Mouse (Mus musculus) embryonic facial prominence, embryonic 13.5 days (tissue): ENCODE measurements around the gene Pfkl. TPM values are rescaled to one million over a fixed set of nuclear protein-coding genes. Genes with fewer than 3 reads are reported as not detected.

Experiments used
- ATAC-seq: fragments of 200-750 bp; cut with Nextera tagmentation; 2 replicates; pipeline ENCODE4 v1.8.0; 2017; ENCODE audit warnings: low read depth; ENCODE audit not compliant: insufficient number of reproducible peaks, insufficient read depth, low FRiP score, low TSS enrichment
- H3K27ac ChIP-seq: fragments of 300-500 bp; sonication (generic); 2 replicates; pipeline ENCODE4 v1.5.1; 2015; ENCODE audit warnings: moderate library complexity, mild to moderate bottlenecking, inconsistent platforms
- H3K27me3 ChIP-seq: fragments of 300-500 bp; sonication (generic); 2 replicates; pipeline ENCODE4 v1.6.1; 2015; ENCODE audit warnings: mild to moderate bottlenecking, inconsistent platforms
- H3K36me3 ChIP-seq: fragments of 300-500 bp; sonication (generic); 2 replicates; pipeline ENCODE4 v1.6.1; 2015; ENCODE audit warnings: mild to moderate bottlenecking, inconsistent platforms
- H3K4me1 ChIP-seq: fragments of 300-500 bp; sonication (generic); 2 replicates; pipeline ENCODE4 v1.6.1; 2015; ENCODE audit warnings: inconsistent platforms
- H3K4me2 ChIP-seq: fragments of 300-500 bp; sonication (generic); 2 replicates; pipeline ENCODE4 v1.6.1; 2015; ENCODE audit warnings: moderate library complexity, mild to moderate bottlenecking, inconsistent platforms
- H3K4me3 ChIP-seq: fragments of 300-500 bp; sonication (generic); 2 replicates; pipeline ENCODE4 v1.5.1; 2015; ENCODE audit warnings: mild to moderate bottlenecking, inconsistent platforms
- H3K9ac ChIP-seq: fragments of 300-500 bp; sonication (generic); 2 replicates; pipeline ENCODE4 v1.6.1; 2015; ENCODE audit warnings: mild to moderate bottlenecking, inconsistent platforms
- H3K9me3 ChIP-seq: fragments of 300-500 bp; sonication (generic); 2 replicates; pipeline ENCODE4 v1.6.1; 2016; ENCODE audit warnings: inconsistent platforms
- WGBS: fragments of 180-500 bp; shearing (Covaris S2); methylation state at CpG from one replicate; pipeline ENCODE4 v1.1.7; 2015; ENCODE audit warnings: mixed read lengths; 5-methylcytosine and 5-hydroxymethylcytosine counted together
- polyA plus RNA-seq: library from polyadenylated mRNA; unstranded; fragments of >200 nt; fragmentation: Nextera tagmentation; extraction: Ambion mirVana; gene quantifications from 2 replicates; pipeline ENCODE4 v1.2.1, GENCODE M21; 2015

Pfkl gene
- polyA plus RNA-seq: 140 and 145 TPM in 2 replicates

- Histone ChIP-seq H3K9me3 (no peaks in the 10 kb centered on the region), H3K9ac (peak within 1 kb of the TSS; percentile 91), H3K27me3 (no peaks in the 10 kb centered on the region), H3K4me2 (peak within 1 kb of the TSS; percentile 88), H3K27ac (peak within 1 kb of the TSS; percentile 96), H3K4me3 (peak within 1 kb of the TSS; percentile 81), H3K36me3 (peaks cover 11% of the 10 kb centered on the region), H3K4me1 (peaks cover 38% of the 10 kb centered on the region)
- no peak for ATAC-seq
- WGBS: under 1% methylated on average over 9 of the region's 9 CpGs
These were observed at the start of gene Pfkl for GRCm38 (mm10) chr10:78009945-78010293. Gene Pfkl (minus strand): TSS chr10:78010083.

GRCm38 (mm10) chr10:78057056-78057455 lies 47.2 kb upstream of the Pfkl start:
- Histone ChIP-seq H3K4me1 (peaks cover 10% of the 10 kb centered on the region; the same call in 1 of the 2 replicates), H3K4me2 (no peak overlapping the region), H3K9ac (no peak overlapping the region), H3K27me3 (no peaks in the 10 kb centered on the region; the same call in 1 of the 2 replicates), H3K9me3 (no peaks in the 10 kb centered on the region), H3K27ac (no peak overlapping the region), H3K4me3 (no peak overlapping the region), H3K36me3 (no peaks in the 10 kb centered on the region)
- WGBS: 85% methylated on average over 8 of the region's 8 CpGs
- ATAC-seq: no peak

DNA sequence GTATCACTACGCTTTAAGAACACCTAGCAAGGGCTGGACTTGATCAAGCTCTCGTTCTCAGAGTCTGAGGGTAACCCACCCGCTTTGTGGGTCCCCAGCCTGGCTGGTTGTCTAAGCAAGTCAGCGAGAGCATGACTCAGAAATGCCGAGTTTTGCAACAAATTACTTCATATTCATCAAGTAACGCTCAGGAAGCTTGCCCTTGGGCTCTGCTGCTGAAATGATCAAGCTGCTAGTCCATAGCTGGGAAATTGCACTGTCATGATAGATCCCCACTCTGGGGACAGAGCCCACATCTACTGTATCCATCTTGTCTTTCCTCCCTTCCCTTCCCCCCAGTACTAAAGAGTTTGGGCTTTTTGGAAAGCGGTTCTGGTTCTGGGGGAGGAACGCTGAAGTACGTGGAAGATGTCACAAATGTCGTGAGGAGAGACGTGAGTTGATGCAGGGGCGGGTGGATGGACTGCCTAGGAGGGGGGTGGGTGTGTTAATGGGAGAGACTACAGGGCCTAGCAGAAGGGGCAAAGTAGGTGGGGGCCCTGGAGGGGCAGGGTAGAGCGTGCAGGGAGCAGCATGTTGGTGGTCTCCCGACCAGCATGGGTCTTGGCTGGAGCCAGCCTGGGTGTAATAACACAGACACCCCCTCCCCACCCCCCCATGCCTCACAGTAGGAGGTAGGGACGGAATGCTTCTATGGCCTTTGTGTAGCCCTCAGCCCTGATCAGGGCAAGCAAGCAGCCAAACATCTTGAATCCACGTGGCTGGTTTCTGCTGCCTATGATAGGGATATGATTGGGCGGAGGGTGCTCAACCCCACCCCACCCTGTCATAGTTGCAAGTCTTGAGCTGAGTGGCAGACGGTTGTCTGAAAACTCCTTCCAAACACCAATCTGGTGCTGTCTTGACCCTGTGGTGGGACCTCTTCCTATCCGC lies 45.0 kb upstream of the Pfkl start:
- WGBS: 54% methylated on average over 19 of the region's 19 CpGs
- Histone ChIP-seq H3K9ac (no peak overlapping the region), H3K27ac (no peak overlapping the region), H3K4me2 (no peak overlapping the region), H3K36me3 (no peaks in the 10 kb centered on the region), H3K9me3 (no peaks in the 10 kb centered on the region), H3K4me1 (peaks cover 10% of the 10 kb centered on the region; the same call in 1 of the 2 replicates), H3K27me3 (no peaks in the 10 kb centered on the region; the same call in 1 of the 2 replicates), H3K4me3 (no peak overlapping the region)
- ATAC-seq: 0 out of 2 replicates have a peak, but pooled peaks have one; percentile 43

GRCm38 (mm10) chr10:78049519-78050035 lies 39.7 kb upstream of the Pfkl start:
- Histone ChIP-seq H3K27ac (no peak overlapping the region), H3K9ac (no peak overlapping the region), H3K4me3 (no peak overlapping the region), H3K4me2 (no peak overlapping the region), H3K9me3 (no peaks in the 10 kb centered on the region), H3K4me1 (peaks cover 3% of the 10 kb centered on the region; the same call in 1 of the 2 replicates), H3K27me3 (no peaks in the 10 kb centered on the region; the same call in 1 of the 2 replicates), H3K36me3 (no peaks in the 10 kb centered on the region)
- ATAC-seq: no peak
- 60% methylated on average over 11 of the region's 11 CpGs for WGBS

DNA sequence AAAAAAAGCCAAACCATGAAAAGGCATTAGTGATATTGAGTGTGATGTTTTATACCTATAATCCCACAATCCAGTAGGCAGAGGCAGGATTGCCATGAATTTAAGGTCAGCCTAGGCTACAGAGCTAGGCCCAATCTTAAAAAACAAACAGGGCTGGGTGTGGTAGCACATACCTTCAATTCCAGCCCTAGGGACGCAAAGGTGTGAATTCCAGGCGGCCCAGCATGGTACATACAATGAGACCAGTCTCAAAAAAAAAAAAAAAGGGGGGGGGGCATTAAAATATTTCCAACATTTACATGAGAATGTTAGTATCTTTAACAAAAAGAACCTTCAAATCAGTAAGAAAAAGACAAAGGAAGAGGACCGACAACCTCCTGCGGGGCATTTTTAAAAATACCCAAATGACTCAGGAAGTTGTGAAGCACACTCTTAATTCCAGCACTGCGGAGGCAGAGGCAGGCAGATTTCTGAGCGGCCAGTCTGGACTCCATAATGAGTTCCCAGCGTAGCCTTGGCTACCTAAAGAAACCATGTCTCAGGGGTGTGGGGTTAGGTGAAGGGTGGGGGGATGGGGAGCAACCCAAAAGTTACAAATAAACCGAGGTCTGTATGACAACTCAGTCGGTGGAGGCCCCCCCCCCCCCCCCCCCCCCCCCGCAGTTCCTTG lies 38.3 kb upstream of the Pfkl start:
- Histone ChIP-seq H3K36me3 (no peaks in the 10 kb centered on the region), H3K27me3 (peaks cover under 1% of the 10 kb centered on the region; the same call in 1 of the 2 replicates), H3K27ac (no peak overlapping the region), H3K4me1 (peaks cover 5% of the 10 kb centered on the region), H3K9ac (no peak overlapping the region), H3K4me3 (no peak overlapping the region), H3K9me3 (no peaks in the 10 kb centered on the region), H3K4me2 (no peak overlapping the region)
- ATAC-seq: no peak
- WGBS: 75% methylated on average over 10 of the region's 10 CpGs

DNA sequence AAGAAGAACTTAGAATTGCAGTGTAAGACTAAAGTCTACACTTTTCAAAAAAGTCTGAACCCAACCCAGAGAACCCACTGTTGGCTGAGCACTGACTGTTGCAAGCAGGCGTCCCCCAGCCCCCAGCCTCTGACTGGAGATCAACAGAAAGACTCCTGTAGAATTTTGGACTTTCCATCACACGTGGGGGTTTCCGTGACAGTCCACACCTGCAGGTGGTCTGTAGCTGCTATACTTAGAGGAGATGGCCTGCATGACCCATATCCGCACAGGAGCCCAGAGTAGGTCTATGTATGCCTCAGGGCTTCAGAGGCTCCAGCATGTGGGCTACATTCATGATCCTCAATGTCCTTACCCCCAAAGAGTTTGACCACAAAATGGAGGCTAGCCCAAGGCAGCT lies 36.5 kb upstream of the Pfkl start:
- Histone ChIP-seq H3K4me3 (no peak overlapping the region), H3K4me2 (no peak overlapping the region), H3K9me3 (no peaks in the 10 kb centered on the region), H3K27me3 (peaks cover 5% of the 10 kb centered on the region), H3K9ac (no peak overlapping the region), H3K36me3 (no peaks in the 10 kb centered on the region), H3K4me1 (peaks cover 13% of the 10 kb centered on the region), H3K27ac (no peak overlapping the region)
- no peak for ATAC-seq
- 82% methylated on average over 4 of the region's 4 CpGs for WGBS

DNA sequence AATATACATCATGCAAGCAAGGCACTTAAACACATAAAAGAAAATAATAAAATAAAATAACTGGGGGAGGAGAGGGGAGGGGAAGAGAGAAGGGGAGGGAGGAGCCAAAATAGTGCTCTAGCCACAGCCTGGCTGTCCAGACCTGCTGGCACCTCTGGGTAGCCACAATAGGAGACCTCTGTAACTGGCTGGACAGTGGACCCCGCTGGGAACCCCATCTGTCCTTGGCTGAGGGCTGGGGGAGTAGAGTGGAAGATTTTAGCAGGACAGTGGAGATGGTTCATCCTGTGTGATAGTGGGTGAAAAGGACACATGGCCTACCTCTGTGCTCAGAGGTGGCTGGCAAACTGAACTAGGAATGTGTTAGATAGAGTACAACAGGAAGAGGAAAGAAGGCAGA lies 34.6 kb upstream of the Pfkl start:
- Histone ChIP-seq H3K4me3 (no peak overlapping the region), H3K9ac (no peak overlapping the region), H3K27ac (no peak overlapping the region), H3K4me2 (no peak overlapping the region), H3K36me3 (no peaks in the 10 kb centered on the region), H3K27me3 (peaks cover 5% of the 10 kb centered on the region), H3K4me1 (peaks cover 13% of the 10 kb centered on the region), H3K9me3 (no peaks in the 10 kb centered on the region)
- 55% methylated on average over 1 of the region's 1 CpGs for WGBS
- no peak for ATAC-seq

- H3K27ac ChIP-seq: no peak within 1 kb of the TSS
- H3K4me2 ChIP-seq: peak within 1 kb of the TSS; percentile 57
- 2% methylated on average over 27 of the region's 27 CpGs for WGBS
- peak within 1 kb of the TSS; percentile 29 for H3K4me3 ChIP-seq
- no peak for ATAC-seq
- H3K4me1 ChIP-seq: peaks cover 13% of the 10 kb centered on the region
- H3K27me3 ChIP-seq: peaks cover 5% of the 10 kb centered on the region
- H3K9ac ChIP-seq: 0 out of 2 replicates have a peak within 1 kb of the TSS, but pooled peaks have one; percentile 49
- H3K36me3 ChIP-seq: no peaks in the 10 kb centered on the region
- H3K9me3 ChIP-seq: no peaks in the 10 kb centered on the region
These were observed 33.5 kb upstream of the Pfkl start, which contains the start of gene Aire for GRCm38 (mm10) chr10:78043406-78043836. Gene Aire (minus strand): TSS chr10:78043610.

DNA sequence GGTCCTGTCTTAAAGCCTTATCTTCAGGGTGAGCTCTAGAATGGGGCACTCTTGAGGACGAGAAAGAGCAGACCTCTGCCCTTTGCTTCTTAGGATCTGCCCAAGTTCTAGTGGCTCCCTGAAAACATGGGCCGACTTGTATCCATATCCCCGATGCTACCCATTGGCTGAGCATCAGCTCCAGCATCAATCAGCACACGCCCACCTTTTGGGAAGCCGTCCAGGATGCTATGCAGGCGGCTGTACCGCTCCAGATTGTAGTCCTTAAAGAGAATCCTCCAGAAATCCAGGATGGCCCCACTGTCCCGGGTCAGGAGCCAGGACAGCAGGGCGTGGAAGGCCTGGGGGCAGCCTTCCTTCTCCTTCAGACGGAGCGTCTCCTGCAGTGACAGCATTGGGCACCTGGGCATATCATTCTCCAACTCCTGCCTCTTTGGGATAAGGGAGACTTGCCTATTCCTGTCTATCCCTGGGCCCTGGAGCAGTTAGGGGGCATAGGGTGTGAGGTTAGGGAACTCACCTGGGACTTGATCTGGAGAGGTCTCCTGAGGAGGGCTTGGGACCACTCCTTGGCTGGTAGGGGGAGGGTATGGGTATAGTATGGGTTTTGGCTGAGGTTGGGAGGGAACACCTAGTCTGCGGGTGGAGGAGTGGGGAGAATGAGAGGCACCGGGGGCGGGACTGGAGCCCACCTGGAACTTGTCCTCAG lies 33.0 kb upstream of the Pfkl start:
- Histone ChIP-seq H3K9me3 (no peaks in the 10 kb centered on the region), H3K36me3 (no peaks in the 10 kb centered on the region), H3K4me2 (peak overlapping the region; percentile 57), H3K4me1 (peaks cover 13% of the 10 kb centered on the region), H3K9ac (no peak overlapping the region), H3K27ac (no peak overlapping the region), H3K27me3 (peaks cover 5% of the 10 kb centered on the region), H3K4me3 (peak overlapping the region; percentile 29)
- WGBS: 51% methylated on average over 14 of the region's 14 CpGs
- no peak for ATAC-seq

- Histone ChIP-seq H3K4me3 (no peak overlapping the region), H3K27ac (no peak overlapping the region), H3K9me3 (no peaks in the 10 kb centered on the region), H3K36me3 (no peaks in the 10 kb centered on the region), H3K4me2 (no peak overlapping the region), H3K9ac (no peak overlapping the region), H3K27me3 (peaks cover 5% of the 10 kb centered on the region), H3K4me1 (peaks cover 13% of the 10 kb centered on the region)
- ATAC-seq: no peak
- WGBS: 32% methylated on average over 7 of the region's 7 CpGs
These were observed 32.2 kb upstream of the Pfkl start for GRCm38 (mm10) chr10:78042096-78042495.

DNA sequence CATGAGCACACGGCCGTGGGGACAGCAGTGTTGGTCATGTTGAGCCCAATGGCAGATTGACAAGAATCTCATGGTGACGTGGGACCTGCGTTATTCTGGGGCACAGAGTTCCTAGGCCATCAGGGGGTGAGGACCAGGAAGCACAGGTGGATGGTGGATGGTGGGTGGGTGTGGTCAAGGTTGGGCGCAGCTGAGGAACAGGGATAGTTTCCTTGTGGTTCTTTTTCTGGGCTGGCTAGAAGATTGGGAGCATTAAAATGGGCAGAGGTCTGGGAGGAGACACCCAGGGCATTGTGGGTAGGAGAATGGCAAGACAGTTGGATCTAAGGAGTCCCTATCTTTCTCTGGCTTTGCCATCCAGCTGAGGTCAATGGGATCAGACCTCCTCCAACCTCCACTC lies 31.8 kb upstream of the Pfkl start, which contains the start of gene Dnmt3l:
Dnmt3l (plus strand) TSS at position 301 of the 400 bp plus-strand sequence.
- peaks cover 13% of the 10 kb centered on the region for H3K4me1 ChIP-seq
- 93% methylated on average over 5 of the region's 5 CpGs for WGBS

More for the DNA sequence above, 31.8 kb upstream of the Pfkl start, which contains the start of gene Dnmt3l:
- H3K27ac ChIP-seq: no peak within 1 kb of the TSS
- no peak within 1 kb of the TSS for H3K4me2 ChIP-seq
- ATAC-seq: 0 out of 2 replicates have a peak, but pooled peaks have one; percentile 22
- no peaks in the 10 kb centered on the region for H3K36me3 ChIP-seq
- no peaks in the 10 kb centered on the region for H3K9me3 ChIP-seq
- H3K4me3 ChIP-seq: no peak within 1 kb of the TSS
- H3K9ac ChIP-seq: no peak within 1 kb of the TSS
- H3K27me3 ChIP-seq: peaks cover 5% of the 10 kb centered on the region
